Mouse (Mus musculus): Measurements from ENCODE around the gene Sema6c.

DNA sequence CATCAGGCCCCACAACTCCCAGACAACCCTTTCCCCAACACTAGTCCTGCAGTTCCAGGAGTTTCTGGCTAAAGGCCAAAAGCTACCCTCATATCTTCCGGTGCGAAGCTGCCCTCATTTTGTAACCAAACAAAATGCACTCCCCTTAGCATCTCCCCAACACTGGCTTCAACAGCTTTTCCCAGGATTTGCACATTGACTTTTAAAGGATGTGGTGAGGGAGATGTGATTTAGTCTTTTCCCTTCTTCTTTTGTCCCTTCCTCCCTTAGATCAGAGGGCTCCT is 2.0 kb downstream of the Sema6c start:
- no peak for TF ChIP-seq CTCF (IDR thresholded peaks at IDR 0.05; ENCODE audit: low read depth, low read length)
- no peak for TF ChIP-seq POLR2A (IDR thresholded peaks at IDR 0.05; ENCODE audit: insufficient read depth, low read length)

Measured in ES-Bruce4 (cell line).